Comparison of ENCODE assay signal across 16 mouse cellular contexts in genomic region chr14:100970970-100971369, GRCm38 (mm10).
DNase-seq lines count a peak whose midpoint lies in the region; ATAC-seq and TF ChIP-seq lines count a peak whose summit lies in the region.
"Had no signal": no experiment of that assay in that cellular context is flagged by ENCODE, and none has a peak within 500 bp of the region (broad histone marks: within the 10 kb centered on the region; RNA-seq: fewer than 3 reads in every experiment).

No protein-coding gene starts in this region.

- H3K4me3 ChIP-seq in embryonic fibroblast, embryonic 13.5 days (ENCODE audit: insufficient read depth, low read length) = no peak overlapping the region
- H3K4me3 ChIP-seq in liver, postnatal 0 days (ENCODE audit: low read depth, low read length) = no peak overlapping the region
- H3K4me3 ChIP-seq in neural tube, embryonic 15.5 days (replicated peaks) = no peak overlapping the region
- H3K4me3 ChIP-seq: heart, embryonic 15.5 days; limb, embryonic 12.5 days; megakaryocyte, embryonic 14.5 days had no signal

- no peak overlapping the region for H3K9ac ChIP-seq in liver, postnatal 0 days (replicated peaks)
- no peak overlapping the region for H3K9ac ChIP-seq in neural tube, embryonic 15.5 days (replicated peaks)
- H3K9ac ChIP-seq: heart, embryonic 15.5 days; limb, embryonic 12.5 days had no signal

- no peaks in the 10 kb centered on the region for H3K4me1 ChIP-seq in embryonic fibroblast, embryonic 13.5 days (ENCODE audit: control insufficient read depth, insufficient read depth, low read length)
- no peaks in the 10 kb centered on the region for H3K4me1 ChIP-seq in liver, postnatal 0 days (ENCODE audit: insufficient read depth)
- no peaks in the 10 kb centered on the region for H3K4me1 ChIP-seq in neural tube, embryonic 15.5 days
- H3K4me1 ChIP-seq: limb, embryonic 12.5 days; megakaryocyte, embryonic 14.5 days had no signal

- WGBS in liver, postnatal 0 days (ENCODE audit: insufficient replicate concordance) = 64% methylated on average over 2 of the region's 2 CpGs
- WGBS in neural tube, embryonic 15.5 days = 86% methylated on average over 2 of the region's 2 CpGs

- H3K36me3 ChIP-seq in liver, postnatal 0 days (replicated peaks; ENCODE audit: insufficient read depth, low read length) = no peaks in the 10 kb centered on the region
- no peaks in the 10 kb centered on the region for H3K36me3 ChIP-seq in neural tube, embryonic 15.5 days
- H3K36me3 ChIP-seq: heart, embryonic 15.5 days; limb, embryonic 12.5 days had no signal

- H3K27me3 ChIP-seq in liver, postnatal 0 days (ENCODE audit: insufficient read depth, low read length) = no peaks in the 10 kb centered on the region
- no peaks in the 10 kb centered on the region for H3K27me3 ChIP-seq in neural tube, embryonic 15.5 days (replicated peaks)
- H3K27me3 ChIP-seq: heart, embryonic 15.5 days; limb, embryonic 12.5 days; megakaryocyte, embryonic 14.5 days; Patski had no signal

- no peaks in the 10 kb centered on the region for H3K9me3 ChIP-seq in liver, postnatal 0 days (ENCODE audit: low read length)
- no peaks in the 10 kb centered on the region for H3K9me3 ChIP-seq in neural tube, embryonic 15.5 days (replicated peaks)
- H3K9me3 ChIP-seq: heart, embryonic 15.5 days; limb, embryonic 12.5 days had no signal

- H3K27ac ChIP-seq in embryonic fibroblast, embryonic 13.5 days (ENCODE audit: insufficient read depth, low read length) = peak overlapping the region; percentile 47; the same call in 1 of the 2 replicates
- H3K27ac ChIP-seq in liver, postnatal 0 days (ENCODE audit: low read depth) = no peak overlapping the region
- no peak overlapping the region for H3K27ac ChIP-seq in neural tube, embryonic 15.5 days (replicated peaks)
- H3K27ac ChIP-seq: heart, embryonic 15.5 days; limb, embryonic 12.5 days had no signal

- no peak for TF ChIP-seq EP300 in liver, postnatal 0 days (IDR thresholded peaks at IDR 0.05; ENCODE audit: low read depth)

- no peak overlapping the region for H3K4me2 ChIP-seq in liver, postnatal 0 days (ENCODE audit: low read depth, low read length)
- H3K4me2 ChIP-seq in neural tube, embryonic 15.5 days = no peak overlapping the region
- H3K4me2 ChIP-seq: heart, embryonic 15.5 days; limb, embryonic 12.5 days had no signal

- no peak for TF ChIP-seq CTCF in embryonic fibroblast, embryonic 13.5 days (IDR thresholded peaks at IDR 0.05; ENCODE audit: borderline replicate concordance, insufficient read depth, low read length)
- TF ChIP-seq CTCF in liver, postnatal 0 days (IDR thresholded peaks at IDR 0.05; ENCODE audit: low read depth) = no peak

- peak; percentile 1 to 8 for DNase-seq in frontal cortex, postnatal 36 days (ENCODE audit: low spot score in 2 of 2)
- no peak for DNase-seq in frontal cortex, postnatal 25 days (ENCODE audit: low spot score in 2 of 2)
- DNase-seq in MEL-GATA-1-ER (ENCODE audit: extremely low read depth, low read depth) = peak; percentile 8
- peak; percentile 59 for DNase-seq in lung, postnatal 10 days
- no peak for DNase-seq in liver, postnatal 0 days
- DNase-seq: cerebellum, postnatal 25 days; right cerebral cortex, postnatal 25 days; thymus, adult 18-20 months had no signal

- no peak for TF ChIP-seq POLR2A in embryonic fibroblast, embryonic 13.5 days (IDR thresholded peaks at IDR 0.05; ENCODE audit: low read depth, low read length)

- ATAC-seq in erythroid progenitor cell, adult 5-6 weeks (replicated peaks; ENCODE audit: low FRiP score, poor library complexity, severe bottlenecking) = no peak
- ATAC-seq in liver, postnatal 0 days = no peak
- no peak for ATAC-seq in neural tube, embryonic 15.5 days (ENCODE audit: low FRiP score)
- ATAC-seq: inflammation-experienced regulatory T-cells, adult 6 months; Patski had no signal

Comparison
In these comparisons a context has a peak if more than half of its experiments do, and no peak if none do; other contexts are left out.
1. DNase-seq: peak in frontal cortex, postnatal 36 days (2 of 2), MEL-GATA-1-ER (single experiment) and lung, postnatal 10 days (single experiment); none in frontal cortex, postnatal 25 days (0 of 2) and liver, postnatal 0 days (single experiment).